Mouse (Mus musculus): ENCODE results near the gene Gm10518. TPM values are rescaled to one million over a fixed set of nuclear protein-coding genes. Genes with fewer than 3 reads are reported as not detected.

Gene Gm10518
- not detected in 2 replicates for polyA plus RNA-seq (2015; fragmentation: Nextera tagmentation; extraction: Ambion mirVana)

GRCm38 (mm10) chr1:179802610-179803512 is at the start of gene Gm10518:
Gene Gm10518, plus strand, starts transcription at chr1:179803376.
- peaks cover 15% of the 10 kb centered on the region for H3K4me1 ChIP-seq (ENCODE audit: control insufficient read depth, insufficient read depth, low read length)
- peak within 1 kb of the TSS; percentile 75 for H3K4me2 ChIP-seq (ENCODE audit: low read depth, low read length)
- ATAC-seq: peak; percentile 70
- peak within 1 kb of the TSS; percentile 93 for H3K9ac ChIP-seq (ENCODE audit: low read depth, low read length)
- under 1% methylated on average over 88 of the region's 94 CpGs for WGBS
- no peaks in the 10 kb centered on the region for H3K36me3 ChIP-seq (ENCODE audit: control insufficient read depth, insufficient read depth, low read length)
- H3K9me3 ChIP-seq (ENCODE audit: control insufficient read depth, low read length): no peaks in the 10 kb centered on the region
- H3K27ac ChIP-seq (ENCODE audit: low read length): peak within 1 kb of the TSS; percentile 98
- H3K27me3 ChIP-seq (replicated peaks; ENCODE audit: control insufficient read depth, insufficient read depth, low read length): no peaks in the 10 kb centered on the region
- peak within 1 kb of the TSS; percentile 86 for H3K4me3 ChIP-seq (ENCODE audit: low read length)

- no peaks in the 10 kb centered on the region for H3K4me1 ChIP-seq (ENCODE audit: control insufficient read depth, insufficient read depth, low read length)
- H3K9me3 ChIP-seq (ENCODE audit: control insufficient read depth, low read length): no peaks in the 10 kb centered on the region
- no peak overlapping the region for H3K9ac ChIP-seq (ENCODE audit: low read depth, low read length)
- ATAC-seq: no peak
- no peaks in the 10 kb centered on the region for H3K27me3 ChIP-seq (replicated peaks; ENCODE audit: control insufficient read depth, insufficient read depth, low read length)
- no peak overlapping the region for H3K27ac ChIP-seq (ENCODE audit: low read length)
- H3K36me3 ChIP-seq (ENCODE audit: control insufficient read depth, insufficient read depth, low read length): peaks cover 13% of the 10 kb centered on the region; the same call in 1 of the 2 replicates
- H3K4me2 ChIP-seq (ENCODE audit: low read depth, low read length): no peak overlapping the region
- H3K4me3 ChIP-seq (ENCODE audit: low read length): no peak overlapping the region
Measured at GRCm38 (mm10) chr1:179756477-179756876, 46.7 kb upstream of the Gm10518 start.

- Histone ChIP-seq H3K4me3 (ENCODE audit: low read length) (no peak overlapping the region), H3K4me1 (ENCODE audit: control insufficient read depth, insufficient read depth, low read length) (no peaks in the 10 kb centered on the region), H3K27me3 (replicated peaks; ENCODE audit: control insufficient read depth, insufficient read depth, low read length) (no peaks in the 10 kb centered on the region), H3K4me2 (ENCODE audit: low read depth, low read length) (no peak overlapping the region), H3K9me3 (ENCODE audit: control insufficient read depth, low read length) (no peaks in the 10 kb centered on the region), H3K27ac (ENCODE audit: low read length) (no peak overlapping the region), H3K9ac (ENCODE audit: low read depth, low read length) (no peak overlapping the region), H3K36me3 (ENCODE audit: control insufficient read depth, insufficient read depth, low read length) (peaks cover 9% of the 10 kb centered on the region; the same call in 1 of the 2 replicates)
- WGBS: 97% methylated on average over 5 of the region's 5 CpGs
- no peak for ATAC-seq
Measured at GRCm38 (mm10) chr1:179760086-179760485, 43.1 kb upstream of the Gm10518 start.

DNA sequence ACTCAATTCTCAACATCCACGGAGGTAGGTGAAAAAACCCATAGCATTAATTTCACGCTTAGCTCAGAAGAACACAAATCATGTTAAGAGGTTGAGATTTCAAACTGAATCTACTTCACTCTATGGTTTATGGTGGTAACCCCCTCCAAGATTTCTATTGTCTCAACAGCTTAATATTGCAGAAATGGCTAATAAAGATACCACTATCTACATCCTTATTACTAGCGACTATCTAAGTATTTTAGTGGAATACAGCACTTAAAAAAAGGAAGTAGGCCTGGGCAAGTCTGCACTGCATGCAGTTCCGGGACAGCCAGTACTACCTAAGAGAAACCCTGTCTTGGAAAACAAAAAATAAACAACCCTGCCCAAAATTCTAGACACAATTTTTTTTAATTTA is 42.6 kb upstream of the Gm10518 start:
- no peak overlapping the region for H3K4me2 ChIP-seq (ENCODE audit: low read depth, low read length)
- ATAC-seq: no peak
- no peaks in the 10 kb centered on the region for H3K27me3 ChIP-seq (replicated peaks; ENCODE audit: control insufficient read depth, insufficient read depth, low read length)
- H3K9ac ChIP-seq (ENCODE audit: low read depth, low read length): no peak overlapping the region
- H3K36me3 ChIP-seq (ENCODE audit: control insufficient read depth, insufficient read depth, low read length): peaks cover 9% of the 10 kb centered on the region; the same call in 1 of the 2 replicates
- H3K9me3 ChIP-seq (ENCODE audit: control insufficient read depth, low read length): no peaks in the 10 kb centered on the region
- no peak overlapping the region for H3K4me3 ChIP-seq (ENCODE audit: low read length)
- H3K27ac ChIP-seq (ENCODE audit: low read length): no peak overlapping the region
- no peaks in the 10 kb centered on the region for H3K4me1 ChIP-seq (ENCODE audit: control insufficient read depth, insufficient read depth, low read length)
- WGBS: 92% methylated on average over 4 of the region's 4 CpGs

DNA sequence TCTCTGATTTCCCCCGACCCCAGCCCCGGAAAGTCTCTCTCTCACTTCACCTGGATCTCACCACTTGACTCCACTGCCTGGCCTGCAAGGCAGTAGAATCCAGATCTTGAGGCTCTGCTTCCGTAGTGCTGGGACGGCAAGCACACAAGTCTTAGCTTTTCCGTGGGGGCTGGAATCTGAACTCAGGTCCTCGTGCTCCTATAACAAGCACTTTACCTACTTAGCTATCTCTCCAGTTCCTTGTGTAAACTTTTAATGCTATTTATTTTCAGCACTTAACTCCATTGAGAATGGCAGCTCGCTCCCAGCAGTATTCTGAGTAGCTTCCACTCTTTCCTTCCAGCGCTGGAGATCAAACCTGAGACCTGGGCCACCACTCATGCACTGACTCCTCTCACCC is 26.3 kb upstream of the Gm10518 start:
- H3K36me3 ChIP-seq (ENCODE audit: control insufficient read depth, insufficient read depth, low read length): peaks cover 11% of the 10 kb centered on the region; the same call in 1 of the 2 replicates
- WGBS: 90% methylated on average over 8 of the region's 8 CpGs
- no peak for ATAC-seq

GRCm38 (mm10) chr1:179784098-179784497 is 19.1 kb upstream of the Gm10518 start:
- Histone ChIP-seq H3K4me1 (ENCODE audit: control insufficient read depth, insufficient read depth, low read length) (no peaks in the 10 kb centered on the region), H3K27ac (ENCODE audit: low read length) (no peak overlapping the region), H3K4me3 (ENCODE audit: low read length) (no peak overlapping the region), H3K9ac (ENCODE audit: low read depth, low read length) (no peak overlapping the region), H3K4me2 (ENCODE audit: low read depth, low read length) (no peak overlapping the region), H3K27me3 (replicated peaks; ENCODE audit: control insufficient read depth, insufficient read depth, low read length) (no peaks in the 10 kb centered on the region), H3K36me3 (ENCODE audit: control insufficient read depth, insufficient read depth, low read length) (peaks cover 4% of the 10 kb centered on the region; the same call in 1 of the 2 replicates), H3K9me3 (ENCODE audit: control insufficient read depth, low read length) (no peaks in the 10 kb centered on the region)
- WGBS: 85% methylated on average over 4 of the region's 4 CpGs
- ATAC-seq: no peak

More for the DNA sequence above, 26.3 kb upstream of the Gm10518 start:
- Histone ChIP-seq H3K27ac (ENCODE audit: low read length) (no peak overlapping the region), H3K4me1 (ENCODE audit: control insufficient read depth, insufficient read depth, low read length) (no peaks in the 10 kb centered on the region), H3K9me3 (ENCODE audit: control insufficient read depth, low read length) (no peaks in the 10 kb centered on the region), H3K4me3 (ENCODE audit: low read length) (no peak overlapping the region), H3K27me3 (replicated peaks; ENCODE audit: control insufficient read depth, insufficient read depth, low read length) (no peaks in the 10 kb centered on the region), H3K4me2 (ENCODE audit: low read depth, low read length) (no peak overlapping the region), H3K9ac (ENCODE audit: low read depth, low read length) (no peak overlapping the region)

DNA sequence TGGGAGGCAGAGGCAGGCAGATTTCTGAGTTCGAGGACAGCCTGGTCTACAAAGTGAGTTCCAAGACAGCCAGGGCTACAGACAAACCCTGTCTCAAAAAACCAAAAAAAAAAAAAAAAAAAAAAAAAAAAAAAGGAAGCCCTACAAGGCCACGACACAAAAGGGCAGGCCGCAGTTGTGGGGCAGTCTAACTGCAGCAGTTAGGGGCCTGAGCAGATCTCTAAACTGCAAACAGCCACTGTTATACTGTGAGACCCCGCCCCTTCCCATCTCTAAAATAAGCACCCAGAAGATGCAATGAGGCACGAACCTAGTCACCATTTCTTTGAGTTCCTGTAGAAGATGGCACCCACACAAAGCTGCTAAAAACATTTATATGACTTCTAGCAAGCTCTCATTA is 17.7 kb upstream of the Gm10518 start:
- no peaks in the 10 kb centered on the region for H3K27me3 ChIP-seq (replicated peaks; ENCODE audit: control insufficient read depth, insufficient read depth, low read length)
- H3K4me1 ChIP-seq (ENCODE audit: control insufficient read depth, insufficient read depth, low read length): no peaks in the 10 kb centered on the region
- no peak overlapping the region for H3K27ac ChIP-seq (ENCODE audit: low read length)
- WGBS: 89% methylated on average over 5 of the region's 5 CpGs
- no peak overlapping the region for H3K4me3 ChIP-seq (ENCODE audit: low read length)
- no peaks in the 10 kb centered on the region for H3K9me3 ChIP-seq (ENCODE audit: control insufficient read depth, low read length)
- H3K9ac ChIP-seq (ENCODE audit: low read depth, low read length): no peak overlapping the region
- H3K36me3 ChIP-seq (ENCODE audit: control insufficient read depth, insufficient read depth, low read length): peaks cover 5% of the 10 kb centered on the region; the same call in 1 of the 2 replicates
- ATAC-seq: no peak
- no peak overlapping the region for H3K4me2 ChIP-seq (ENCODE audit: low read depth, low read length)

GRCm38 (mm10) chr1:179787281-179787680 is 15.9 kb upstream of the Gm10518 start:
- 83% methylated on average over 4 of the region's 4 CpGs for WGBS
- no peak overlapping the region for H3K4me3 ChIP-seq (ENCODE audit: low read length)
- H3K36me3 ChIP-seq (ENCODE audit: control insufficient read depth, insufficient read depth, low read length): peaks cover 3% of the 10 kb centered on the region; the same call in 1 of the 2 replicates
- no peaks in the 10 kb centered on the region for H3K27me3 ChIP-seq (replicated peaks; ENCODE audit: control insufficient read depth, insufficient read depth, low read length)
- ATAC-seq: no peak
- H3K27ac ChIP-seq (ENCODE audit: low read length): no peak overlapping the region
- H3K9me3 ChIP-seq (ENCODE audit: control insufficient read depth, low read length): no peaks in the 10 kb centered on the region
- no peak overlapping the region for H3K4me2 ChIP-seq (ENCODE audit: low read depth, low read length)
- H3K4me1 ChIP-seq (ENCODE audit: control insufficient read depth, insufficient read depth, low read length): no peaks in the 10 kb centered on the region
- H3K9ac ChIP-seq (ENCODE audit: low read depth, low read length): no peak overlapping the region

- peaks cover 11% of the 10 kb centered on the region for H3K4me1 ChIP-seq (ENCODE audit: control insufficient read depth, insufficient read depth, low read length)
- H3K27ac ChIP-seq (ENCODE audit: low read length): no peak overlapping the region
- no peaks in the 10 kb centered on the region for H3K9me3 ChIP-seq (ENCODE audit: control insufficient read depth, low read length)
- peaks cover 11% of the 10 kb centered on the region; the same call in 1 of the 2 replicates for H3K36me3 ChIP-seq (ENCODE audit: control insufficient read depth, insufficient read depth, low read length)
- H3K9ac ChIP-seq (ENCODE audit: low read depth, low read length): no peak overlapping the region
- H3K4me3 ChIP-seq (ENCODE audit: low read length): no peak overlapping the region
- H3K4me2 ChIP-seq (ENCODE audit: low read depth, low read length): no peak overlapping the region
- ATAC-seq: no peak
- no peaks in the 10 kb centered on the region for H3K27me3 ChIP-seq (replicated peaks; ENCODE audit: control insufficient read depth, insufficient read depth, low read length)
Measured at GRCm38 (mm10) chr1:179798794-179799193, 4.4 kb upstream of the Gm10518 start.

Data from intestine, embryonic 16.5 days (tissue).